Mouse (Mus musculus) heart, postnatal 4 days (tissue): ENCODE results near the gene Pabpc1l. TPM values are rescaled to one million over a fixed set of nuclear protein-coding genes. Genes with fewer than 3 reads are reported as not detected.
A peak's percentile ranks its signal among the peaks of the same experiment; 100 is the strongest.

Source experiments
- DNase-seq: peaks from one replicate; pipeline ENCODE4 v3.0.0; 2021
- total RNA-seq, 2 experiments: library from RNA; stranded (reverse); gene quantifications; 2 replicates each; pipeline ENCODE4 v1.2.3; 2021

Gene Pabpc1l
- 1 to 10 TPM; 1.4 to 1.8 TPM for total RNA-seq

GRCm38 (mm10) chr2:164025150-164025549 is at the start of gene Pabpc1l:
Gene Pabpc1l (plus strand): TSS chr2:164025450.
- DNase-seq, result no peak

- DNase-seq, result no peak
These were observed 48.8 kb upstream of the Pabpc1l start for GRCm38 (mm10) chr2:163976448-163976847.

- no peak for DNase-seq
These were observed 38.0 kb upstream of the Pabpc1l start for GRCm38 (mm10) chr2:163987233-163987632.

DNA sequence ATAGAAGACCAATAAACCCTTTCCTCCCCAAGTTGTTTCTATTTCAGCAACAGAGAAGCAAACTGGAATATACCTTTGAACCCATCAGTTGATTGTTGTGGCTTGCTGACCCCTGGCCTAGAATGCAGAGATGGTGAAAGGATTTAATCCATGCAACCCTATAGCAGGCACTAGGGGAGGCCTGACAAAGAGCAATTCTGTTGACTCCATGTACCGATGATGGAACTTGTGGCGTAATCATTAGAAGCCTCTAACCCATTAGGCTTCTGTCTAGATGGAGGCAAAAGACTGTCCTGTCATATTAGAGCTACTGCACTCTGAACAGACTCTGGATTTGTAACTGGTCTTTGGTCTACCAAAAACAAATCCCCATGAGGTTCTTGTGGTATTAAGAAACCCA is 32.4 kb upstream of the Pabpc1l start:
- no peak for DNase-seq

DNA sequence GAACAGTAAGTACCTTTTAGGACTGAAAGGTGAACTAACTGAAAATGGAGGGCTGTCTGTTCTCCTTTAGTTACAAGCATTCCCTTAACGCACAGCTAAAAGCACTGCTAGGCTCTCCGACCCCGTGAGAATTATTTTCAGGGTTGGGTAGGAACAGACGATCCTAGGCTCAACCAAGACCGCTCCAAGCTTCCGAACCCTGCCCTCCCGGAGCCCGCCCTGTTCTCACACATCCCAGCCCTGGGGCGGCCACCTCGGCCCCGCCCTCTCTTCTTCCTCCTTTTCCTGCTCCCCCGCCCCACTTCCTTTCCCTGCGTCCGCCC is 30.6 kb upstream of the Pabpc1l start, which contains the start of gene Ywhab:
Gene Ywhab, plus strand, starts transcription at position 307 of the 323 bp plus-strand sequence.
- peak; percentile 94 for DNase-seq

- DNase-seq, result peak; percentile 72
These were observed 30.0 kb upstream of the Pabpc1l start for GRCm38 (mm10) chr2:163994977-163995862.

DNA sequence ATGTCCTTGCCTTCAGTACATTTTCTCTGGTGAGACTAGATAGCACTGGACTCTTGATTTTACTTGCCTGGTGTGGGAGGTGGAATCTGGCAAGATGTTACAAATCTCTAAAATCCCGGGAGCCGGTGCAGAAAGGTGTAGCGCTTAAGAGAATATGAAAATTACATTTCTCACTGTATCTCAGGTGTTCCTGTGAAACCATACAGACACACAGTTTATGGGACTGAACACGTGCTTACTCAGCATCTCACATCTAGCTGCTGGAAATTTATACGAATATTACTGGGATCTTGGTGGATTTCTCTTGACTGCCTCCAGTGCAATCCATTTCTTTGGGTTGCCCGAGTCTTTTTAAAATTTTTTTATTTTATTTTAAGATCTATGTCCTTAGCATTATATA is 29.0 kb upstream of the Pabpc1l start:
- DNase-seq, result no peak

DNA sequence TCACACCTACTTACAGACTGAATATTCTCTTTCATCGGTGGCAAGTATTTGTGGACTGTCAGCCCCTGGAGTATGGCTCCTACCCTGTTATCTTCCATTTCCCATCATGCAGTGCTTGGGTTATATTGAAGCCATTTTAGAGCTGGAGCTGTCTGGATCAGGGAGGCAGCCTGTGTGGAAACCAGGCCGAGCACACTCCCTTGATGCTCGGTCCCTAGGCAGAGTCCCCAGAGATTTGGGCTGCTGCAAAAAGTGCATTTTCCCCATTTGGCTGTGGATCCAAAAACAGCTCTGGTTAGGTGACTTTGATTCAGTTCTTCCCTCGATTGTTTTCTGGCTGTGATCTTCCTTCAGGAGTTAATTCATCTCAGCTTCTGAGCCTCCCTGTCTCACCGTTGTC is 28.4 kb upstream of the Pabpc1l start:
- DNase-seq, result no peak

DNA sequence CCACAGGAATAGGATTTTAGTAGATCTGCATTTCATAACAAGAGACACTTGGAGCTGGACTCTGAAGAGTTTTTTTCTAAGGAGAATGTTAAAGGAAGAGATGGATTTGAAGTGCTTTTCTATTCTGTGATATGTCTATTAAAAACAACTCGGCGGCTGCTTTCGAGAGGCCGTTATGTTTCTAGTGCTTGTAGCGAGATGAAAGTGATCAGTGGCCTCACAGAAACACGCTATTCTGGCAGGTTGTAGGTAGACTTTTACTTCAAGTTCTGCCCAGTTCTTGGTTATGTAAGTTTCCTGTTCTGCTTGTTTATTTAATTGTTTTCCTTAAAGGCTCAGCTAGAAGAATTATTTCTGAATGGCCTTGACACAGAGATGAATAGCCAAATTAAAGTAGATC is 26.3 kb upstream of the Pabpc1l start:
- no peak for DNase-seq

GRCm38 (mm10) chr2:164002637-164003036 is 22.6 kb upstream of the Pabpc1l start:
- DNase-seq, result no peak

DNA sequence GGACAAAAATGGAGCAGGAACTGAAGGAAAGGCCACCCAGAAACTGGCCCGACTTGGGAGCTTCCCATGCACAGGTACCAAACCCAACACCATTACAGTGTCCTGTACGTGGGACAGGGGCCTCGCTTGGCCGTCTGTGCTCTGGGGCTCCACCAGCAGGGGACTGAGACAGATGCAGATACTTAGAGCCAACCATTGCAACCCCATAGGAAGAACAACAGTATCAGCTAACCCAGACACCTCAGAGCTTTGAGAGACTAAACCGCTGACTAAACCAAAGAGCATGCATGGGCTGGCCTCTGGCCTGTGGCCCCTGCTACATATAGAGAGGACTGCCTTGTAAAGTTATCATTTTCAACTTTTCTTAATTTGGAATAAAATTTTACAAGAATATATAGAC is 20.7 kb upstream of the Pabpc1l start:
- DNase-seq, result no peak

- DNase-seq, result no peak
These were observed 18.3 kb upstream of the Pabpc1l start for GRCm38 (mm10) chr2:164006932-164007331.

- DNase-seq, result no peak
These were observed 17.7 kb upstream of the Pabpc1l start for GRCm38 (mm10) chr2:164007547-164007946.

DNA sequence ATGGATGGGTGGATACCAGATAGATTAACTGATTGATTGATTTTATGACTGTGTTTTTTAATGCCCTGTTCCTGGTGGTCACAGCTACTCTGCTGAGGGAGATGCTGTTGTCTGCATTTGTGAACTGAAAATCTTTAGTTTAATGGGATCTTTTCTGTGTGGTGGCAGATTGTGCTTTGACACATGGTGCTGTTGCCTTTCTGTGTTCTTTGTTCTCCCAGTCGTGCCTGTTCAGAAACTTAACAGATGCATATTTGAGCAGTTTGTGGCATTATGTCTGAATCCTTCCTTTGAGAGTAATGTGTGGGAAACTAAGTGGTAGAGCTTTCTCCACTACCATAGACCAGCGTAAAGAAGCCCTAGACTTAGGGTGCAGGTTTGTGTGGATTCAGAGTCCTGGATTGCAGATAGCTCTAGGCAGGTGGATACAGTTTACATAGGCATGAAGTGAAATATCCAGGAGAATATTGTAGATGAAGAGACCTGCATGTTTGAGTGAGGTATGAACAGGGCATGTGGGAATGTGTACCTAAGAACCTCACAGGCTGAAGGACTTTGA is 17.2 kb upstream of the Pabpc1l start:
- DNase-seq, result no peak

DNA sequence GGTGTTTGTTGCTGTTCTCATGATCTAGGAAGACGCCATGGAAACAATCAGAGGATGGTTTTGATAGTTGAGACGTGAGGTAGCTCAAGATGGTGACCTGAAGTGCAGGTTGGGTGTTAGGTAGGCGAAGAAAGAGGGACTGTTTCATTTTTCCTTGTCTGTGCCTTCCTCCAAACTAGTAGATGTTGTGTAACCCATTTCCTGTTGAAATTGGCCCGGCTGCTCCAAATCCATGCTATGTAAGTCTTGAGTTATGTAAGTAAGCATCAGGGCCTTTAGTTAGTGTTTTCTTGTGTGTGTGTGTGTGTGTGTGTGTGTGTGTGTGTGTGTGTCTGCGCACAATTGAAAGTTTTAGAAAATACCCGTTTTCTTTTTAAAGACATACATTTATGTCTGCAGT is 16.0 kb upstream of the Pabpc1l start:
- DNase-seq, result no peak

- no peak for DNase-seq
These were observed 14.8 kb upstream of the Pabpc1l start for GRCm38 (mm10) chr2:164010496-164010895.

DNA sequence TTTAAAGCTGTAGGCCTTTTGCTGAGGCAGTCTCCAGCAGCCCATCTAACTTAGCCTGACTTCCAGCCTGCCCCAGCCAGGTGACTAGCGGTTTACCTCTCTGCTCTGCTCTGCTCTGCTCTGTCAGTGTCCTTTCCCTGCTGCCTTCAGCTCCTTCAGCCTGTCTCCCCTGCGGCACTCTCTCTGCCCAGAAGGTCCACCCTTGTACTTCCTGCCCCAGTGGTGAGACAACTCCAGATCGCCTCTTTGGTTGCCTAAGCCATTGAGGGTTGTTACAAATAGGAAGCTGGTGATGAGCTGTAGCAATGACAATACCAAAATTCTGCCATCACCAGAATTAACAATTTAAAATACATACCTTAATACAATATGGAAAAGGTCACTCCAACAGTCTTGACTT is 14.3 kb upstream of the Pabpc1l start:
- DNase-seq, result no peak

- DNase-seq, result no peak
These were observed 9.9 kb upstream of the Pabpc1l start for GRCm38 (mm10) chr2:164015304-164015703.

GRCm38 (mm10) chr2:164018910-164019309 is 6.3 kb upstream of the Pabpc1l start:
- no peak for DNase-seq

GRCm38 (mm10) chr2:164019943-164020342 is 5.3 kb upstream of the Pabpc1l start:
- no peak for DNase-seq

DNA sequence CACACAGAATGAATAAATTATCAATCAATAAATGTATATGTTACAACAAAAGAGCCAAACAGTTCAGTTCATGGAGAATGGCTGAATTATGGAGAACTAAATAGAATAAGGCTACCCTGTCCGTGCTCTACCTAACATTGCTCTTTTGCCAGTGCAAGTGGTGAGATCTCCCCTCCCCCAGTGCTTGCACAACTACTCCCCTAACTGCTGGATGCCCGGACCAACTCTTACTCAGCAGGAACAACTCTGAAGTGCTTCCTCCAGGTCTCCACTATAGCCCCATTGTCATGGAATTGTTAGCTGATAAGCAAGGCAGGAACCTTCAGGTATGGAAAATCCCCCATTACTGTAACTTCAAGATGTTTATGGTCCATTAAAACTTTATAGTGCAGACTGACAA is 3.1 kb upstream of the Pabpc1l start:
- no peak for DNase-seq

GRCm38 (mm10) chr2:164031147-164031546 is 5.9 kb downstream of the Pabpc1l start:
- no peak for DNase-seq

GRCm38 (mm10) chr2:164032973-164033372 is 7.7 kb downstream of the Pabpc1l start:
- DNase-seq, result no peak

- no peak for DNase-seq
These were observed 11.3 kb downstream of the Pabpc1l start for GRCm38 (mm10) chr2:164036520-164037019.
